Mouse (Mus musculus): ENCODE measurements at regions not wholly inside any gene's neighbourhood (a gene's known extent, or its start where the extent isn't known, plus 50 kb on each side); places are given as distances from the start of the nearest gene placed in this dataset.

- no peak for TF ChIP-seq CTCF (IDR thresholded peaks at IDR 0.05; ENCODE audit: extremely low read depth, insufficient read length, insufficient replicate concordance, low read depth, low read length)
- TF ChIP-seq POLR2A (IDR thresholded peaks at IDR 0.05; ENCODE audit: low read depth, low read length) = no peak
These were observed 202.7 kb upstream of the Rgma start for GRCm38 (mm10) chr7:73172615-73173014.
